Mouse (Mus musculus) hindbrain, embryonic 10.5 days (tissue): ENCODE results near the gene Pitx2. TPM values are rescaled to one million over a fixed set of nuclear protein-coding genes. Genes with fewer than 3 reads are reported as not detected.

ENCODE experiments used
- DNase-seq: peaks from one replicate; pipeline ENCODE4 v3.0.0-alpha.2; 2017; ENCODE audit warnings: low spot score
- H3K27ac ChIP-seq: fragments of 300-500 bp; sonication (generic); 2 replicates; pipeline ENCODE4 v1.5.1; 2016; ENCODE audit warnings: mild to moderate bottlenecking, moderate library complexity
- H3K27me3 ChIP-seq: fragments of 300-500 bp; sonication (generic); 2 replicates; pipeline ENCODE4 v1.6.1; 2016; ENCODE audit warnings: mild to moderate bottlenecking; ENCODE audit not compliant: poor library complexity, insufficient read depth, severe bottlenecking
- H3K36me3 ChIP-seq: fragments of 300-500 bp; sonication (generic); 2 replicates; pipeline ENCODE4 v1.6.1; 2016; ENCODE audit warnings: mild to moderate bottlenecking, moderate library complexity
- H3K4me1 ChIP-seq: fragments of 300-500 bp; sonication (generic); replicated peaks from 2 replicates; pipeline ENCODE4 v1.6.1; 2016; ENCODE audit warnings: mild to moderate bottlenecking
- H3K4me3 ChIP-seq: fragments of 300-500 bp; sonication (generic); 2 replicates; pipeline ENCODE4 v1.5.1; 2016; ENCODE audit warnings: mild to moderate bottlenecking, moderate library complexity
- H3K9me3 ChIP-seq: fragments of 300-500 bp; sonication (generic); 2 replicates; pipeline ENCODE4 v1.6.1; 2016; ENCODE audit warnings: mild to moderate bottlenecking, moderate library complexity
- WGBS: fragments of 180-500 bp; shearing (Covaris S2); methylation state at CpG from one replicate; pipeline ENCODE4 v1.1.7; 2016; 5-methylcytosine and 5-hydroxymethylcytosine counted together
- polyA plus RNA-seq: library from polyadenylated mRNA; unstranded; fragments of >200 nt; fragmentation: Nextera tagmentation; extraction: Ambion mirVana; gene quantifications from 2 replicates; pipeline ENCODE4 v1.2.1, GENCODE M21; 2016

Gene Pitx2
- polyA plus RNA-seq, 1 experiment from 2014 or later: 21.1 TPM

- H3K4me1 ChIP-seq: peaks cover 29% of the 10 kb centered on the region
- H3K27me3 ChIP-seq: peaks cover 97% of the 10 kb centered on the region
- H3K9me3 ChIP-seq: no peaks in the 10 kb centered on the region
- H3K36me3 ChIP-seq: no peaks in the 10 kb centered on the region
- no peak for DNase-seq
- H3K4me3 ChIP-seq: no peak overlapping the region
- 4% methylated on average over 12 of the region's 12 CpGs for WGBS
- no peak overlapping the region for H3K27ac ChIP-seq
Measured at GRCm38 (mm10) chr3:129195816-129196549, 3.7 kb upstream of the Pitx2 start.

- no peak overlapping the region for H3K4me3 ChIP-seq
Measured at GRCm38 (mm10) chr3:129196550-129196919, 3.1 kb upstream of the Pitx2 start.

GRCm38 (mm10) chr3:129197035-129197434 lies 2.6 kb upstream of the Pitx2 start:
- H3K27ac ChIP-seq: no peak overlapping the region

More at GRCm38 (mm10) chr3:129196550-129196919, 3.1 kb upstream of the Pitx2 start:
- WGBS: under 1% methylated on average over 10 of the region's 10 CpGs
- Histone ChIP-seq H3K36me3 (no peaks in the 10 kb centered on the region), H3K9me3 (no peaks in the 10 kb centered on the region), H3K27ac (no peak overlapping the region), H3K4me1 (peaks cover 29% of the 10 kb centered on the region), H3K27me3 (peaks cover 98% of the 10 kb centered on the region)
- DNase-seq: peak; percentile 20

GRCm38 (mm10) chr3:129197786-129198626 lies 1.7 kb upstream of the Pitx2 start:
- 2% methylated on average over 16 of the region's 16 CpGs for WGBS
- Histone ChIP-seq H3K9me3 (no peaks in the 10 kb centered on the region), H3K4me3 (no peak overlapping the region), H3K4me1 (peaks cover 35% of the 10 kb centered on the region), H3K36me3 (no peaks in the 10 kb centered on the region), H3K27me3 (peaks cover 98% of the 10 kb centered on the region), H3K27ac (no peak overlapping the region)
- DNase-seq: no peak

More at GRCm38 (mm10) chr3:129197035-129197434, 2.6 kb upstream of the Pitx2 start:
- no peaks in the 10 kb centered on the region for H3K36me3 ChIP-seq
- 1% methylated on average over 13 of the region's 13 CpGs for WGBS
- peak; percentile 59 for DNase-seq
- H3K4me3 ChIP-seq: no peak overlapping the region; the same call in 1 of the 2 replicates
- no peaks in the 10 kb centered on the region for H3K9me3 ChIP-seq
- H3K27me3 ChIP-seq: peaks cover 98% of the 10 kb centered on the region
- H3K4me1 ChIP-seq: peaks cover 29% of the 10 kb centered on the region

GRCm38 (mm10) chr3:129198627-129198903 lies 1.1 kb upstream of the Pitx2 start:
- no peak overlapping the region for H3K4me3 ChIP-seq
- under 1% methylated on average over 11 of the region's 11 CpGs for WGBS

GRCm38 (mm10) chr3:129199160-129199608 lies 494 bp upstream of the Pitx2 start:
- peak overlapping the region; percentile 56 for H3K4me3 ChIP-seq
- 0 out of 2 replicates have a peak overlapping the region, but pooled peaks have one; percentile 40 for H3K27ac ChIP-seq
- H3K4me1 ChIP-seq: peaks cover 47% of the 10 kb centered on the region
- H3K9me3 ChIP-seq: no peaks in the 10 kb centered on the region
- H3K36me3 ChIP-seq: no peaks in the 10 kb centered on the region
- WGBS: under 1% methylated on average over 16 of the region's 16 CpGs
- H3K27me3 ChIP-seq: peaks cover 100% of the 10 kb centered on the region
- DNase-seq: no peak

More at GRCm38 (mm10) chr3:129198627-129198903, 1.1 kb upstream of the Pitx2 start:
- peak; percentile 33 for DNase-seq
- Histone ChIP-seq H3K27ac (no peak overlapping the region), H3K4me1 (peaks cover 41% of the 10 kb centered on the region), H3K27me3 (peaks cover 98% of the 10 kb centered on the region), H3K9me3 (no peaks in the 10 kb centered on the region), H3K36me3 (no peaks in the 10 kb centered on the region)

- no peak for DNase-seq
- no peaks in the 10 kb centered on the region for H3K36me3 ChIP-seq
- H3K4me1 ChIP-seq: peaks cover 45% of the 10 kb centered on the region
- no peak overlapping the region for H3K4me3 ChIP-seq
- H3K27ac ChIP-seq: no peak overlapping the region
- H3K27me3 ChIP-seq: peaks cover 100% of the 10 kb centered on the region
- whole genome bisulfite sequencing: 1% methylated on average over 9 of the region's 9 CpGs
- no peaks in the 10 kb centered on the region for H3K9me3 ChIP-seq
Measured at GRCm38 (mm10) chr3:129200501-129200890, 818 bp downstream of the Pitx2 start.

GRCm38 (mm10) chr3:129201156-129201555 lies 1.5 kb downstream of the Pitx2 start:
- Histone ChIP-seq H3K27me3 (peaks cover 100% of the 10 kb centered on the region), H3K27ac (no peak overlapping the region), H3K4me1 (peaks cover 45% of the 10 kb centered on the region), H3K9me3 (no peaks in the 10 kb centered on the region), H3K4me3 (no peak overlapping the region), H3K36me3 (no peaks in the 10 kb centered on the region)
- DNase-seq: no peak
- 0% methylated on average over 3 of the region's 3 CpGs for WGBS

GRCm38 (mm10) chr3:129201681-129202255 lies 2.1 kb downstream of the Pitx2 start:
- Histone ChIP-seq H3K27ac (no peak overlapping the region), H3K4me3 (no peak overlapping the region)
- 2% methylated on average over 11 of the region's 11 CpGs for WGBS

GRCm38 (mm10) chr3:129202871-129203740 lies 3.4 kb downstream of the Pitx2 start:
- H3K4me3 ChIP-seq: peak overlapping the region; percentile 54

More at GRCm38 (mm10) chr3:129201681-129202255, 2.1 kb downstream of the Pitx2 start:
- H3K27me3 ChIP-seq: peaks cover 99% of the 10 kb centered on the region
- DNase-seq: no peak
- H3K36me3 ChIP-seq: no peaks in the 10 kb centered on the region
- peaks cover 45% of the 10 kb centered on the region for H3K4me1 ChIP-seq
- no peaks in the 10 kb centered on the region for H3K9me3 ChIP-seq

GRCm38 (mm10) chr3:129203761-129204440 lies 4.2 kb downstream of the Pitx2 start:
- Histone ChIP-seq H3K27me3 (peaks cover 99% of the 10 kb centered on the region), H3K4me3 (peak overlapping the region; percentile 54), H3K4me1 (peaks cover 40% of the 10 kb centered on the region), H3K36me3 (no peaks in the 10 kb centered on the region), H3K9me3 (no peaks in the 10 kb centered on the region), H3K27ac (0 out of 2 replicates have a peak overlapping the region, but pooled peaks have one; percentile 8)
- WGBS: under 1% methylated on average over 35 of the region's 35 CpGs
- DNase-seq: peak; percentile 65

More at GRCm38 (mm10) chr3:129202871-129203740, 3.4 kb downstream of the Pitx2 start:
- 2% methylated on average over 36 of the region's 36 CpGs for whole genome bisulfite sequencing
- Histone ChIP-seq H3K27me3 (peaks cover 99% of the 10 kb centered on the region), H3K27ac (no peak overlapping the region), H3K9me3 (no peaks in the 10 kb centered on the region), H3K4me1 (peaks cover 40% of the 10 kb centered on the region), H3K36me3 (no peaks in the 10 kb centered on the region)
- DNase-seq: peak; percentile 60
